Comparison of ENCODE assay signal across 8 mouse cellular contexts in genomic region chr8:105473816-105474606, GRCm38 (mm10). TPM values are rescaled to one million over a fixed set of nuclear protein-coding genes. Genes with fewer than 3 reads are reported as not detected.
DNase-seq lines count a peak whose midpoint lies in the region; ATAC-seq lines count a peak whose summit lies in the region.

No protein-coding gene starts in this region.

- peaks cover 43% of the 10 kb centered on the region for H3K4me1 ChIP-seq in liver, embryonic 12.5 days
- peaks cover 28% of the 10 kb centered on the region for H3K4me1 ChIP-seq in forebrain, embryonic 14.5 days (ENCODE audit: control insufficient read depth, insufficient read depth, low read length)
- H3K4me1 ChIP-seq in hindbrain, embryonic 11.5 days (replicated peaks; ENCODE audit: control insufficient read depth, insufficient read depth, low read length) = peaks cover 39% of the 10 kb centered on the region
- H3K4me1 ChIP-seq in limb, embryonic 15.5 days = peaks cover 56% of the 10 kb centered on the region
- peaks cover 75% of the 10 kb centered on the region for H3K4me1 ChIP-seq in neural tube, embryonic 13.5 days (replicated peaks)

- H3K9ac ChIP-seq in liver, embryonic 12.5 days = no peak overlapping the region
- peak overlapping the region; percentile 17 for H3K9ac ChIP-seq in forebrain, embryonic 14.5 days (ENCODE audit: low read length)
- no peak overlapping the region; the same call in 1 of the 2 replicates for H3K9ac ChIP-seq in hindbrain, embryonic 11.5 days (ENCODE audit: low read depth, low read length)
- no peak overlapping the region for H3K9ac ChIP-seq in limb, embryonic 15.5 days
- H3K9ac ChIP-seq in neural tube, embryonic 13.5 days = no peak overlapping the region; the same call in 1 of the 2 replicates

- H3K36me3 ChIP-seq in liver, embryonic 12.5 days = no peaks in the 10 kb centered on the region
- 0 out of 2 replicates have a peak, but pooled peaks cover 3% of the 10 kb centered on the region for H3K36me3 ChIP-seq in forebrain, embryonic 14.5 days (ENCODE audit: control insufficient read depth, insufficient read depth, low read length)
- no peaks in the 10 kb centered on the region for H3K36me3 ChIP-seq in hindbrain, embryonic 11.5 days (ENCODE audit: control insufficient read depth, insufficient read depth, low read length)
- H3K36me3 ChIP-seq in limb, embryonic 15.5 days = peaks cover 25% of the 10 kb centered on the region
- H3K36me3 ChIP-seq in neural tube, embryonic 13.5 days = peaks cover 12% of the 10 kb centered on the region

- no peak overlapping the region for H3K4me3 ChIP-seq in liver, embryonic 12.5 days
- no peak overlapping the region for H3K4me3 ChIP-seq in forebrain, embryonic 14.5 days (ENCODE audit: low read depth, low read length)
- H3K4me3 ChIP-seq in hindbrain, embryonic 11.5 days (ENCODE audit: low read depth, low read length) = no peak overlapping the region
- H3K4me3 ChIP-seq in limb, embryonic 15.5 days = no peak overlapping the region
- no peak overlapping the region for H3K4me3 ChIP-seq in neural tube, embryonic 13.5 days

- peaks cover 93% of the 10 kb centered on the region for H3K27me3 ChIP-seq in liver, embryonic 12.5 days (replicated peaks)
- H3K27me3 ChIP-seq in forebrain, embryonic 14.5 days (replicated peaks; ENCODE audit: control insufficient read depth, insufficient read depth, low read length) = 0 out of 2 replicates have a peak, but pooled peaks cover 4% of the 10 kb centered on the region
- H3K27me3 ChIP-seq in hindbrain, embryonic 11.5 days (ENCODE audit: control insufficient read depth, insufficient read depth, low read length) = peaks cover 8% of the 10 kb centered on the region
- H3K27me3 ChIP-seq in limb, embryonic 15.5 days = peaks cover 25% of the 10 kb centered on the region
- H3K27me3 ChIP-seq in neural tube, embryonic 13.5 days = peaks cover 15% of the 10 kb centered on the region; the same call in 1 of the 2 replicates

- ATAC-seq in liver, embryonic 12.5 days = no peak
- no peak; the same call in 1 of the 2 replicates for ATAC-seq in forebrain, embryonic 14.5 days
- no peak for ATAC-seq in hindbrain, embryonic 11.5 days (ENCODE audit: low FRiP score)
- no peak; the same call in 1 of the 2 replicates for ATAC-seq in limb, embryonic 15.5 days (ENCODE audit: insufficient number of reproducible peaks, low FRiP score, low TSS enrichment, low read depth)
- no peak for ATAC-seq in neural tube, embryonic 13.5 days (ENCODE audit: low read depth)

- H3K4me2 ChIP-seq in liver, embryonic 12.5 days = no peak overlapping the region
- peak overlapping the region; percentile 16; the same call in 1 of the 2 replicates for H3K4me2 ChIP-seq in forebrain, embryonic 14.5 days (ENCODE audit: low read length)
- H3K4me2 ChIP-seq in hindbrain, embryonic 11.5 days (replicated peaks; ENCODE audit: low read depth, low read length) = no peak overlapping the region
- H3K4me2 ChIP-seq in limb, embryonic 15.5 days = no peak overlapping the region
- H3K4me2 ChIP-seq in neural tube, embryonic 13.5 days = peak overlapping the region; percentile 9; the same call in 1 of the 2 replicates

- H3K27ac ChIP-seq in liver, embryonic 12.5 days = no peak overlapping the region
- no peak overlapping the region for H3K27ac ChIP-seq in forebrain, embryonic 14.5 days (ENCODE audit: low read depth, low read length)
- peak overlapping the region; percentile 56 for H3K27ac ChIP-seq in hindbrain, embryonic 11.5 days (ENCODE audit: low read depth, low read length)
- H3K27ac ChIP-seq in limb, embryonic 15.5 days = peak overlapping the region; percentile 63; the same call in 1 of the 2 replicates
- H3K27ac ChIP-seq in neural tube, embryonic 13.5 days (replicated peaks) = peak overlapping the region; percentile 38; the same call in 1 of the 2 replicates

- DNase-seq in liver = peak; percentile 50
- peak; percentile 82 for DNase-seq in forebrain, embryonic 14.5 days (ENCODE audit: low spot score)
- DNase-seq in hindbrain, embryonic 11.5 days (ENCODE audit: low spot score) = peak; percentile 72
- DNase-seq in ovary, adult 18-20 months (ENCODE audit: low spot score) = no peak
- DNase-seq in cerebellum, adult 11 months = no peak

- no peaks in the 10 kb centered on the region for H3K9me3 ChIP-seq in liver, embryonic 12.5 days (replicated peaks)
- H3K9me3 ChIP-seq in forebrain, embryonic 14.5 days (replicated peaks; ENCODE audit: control insufficient read depth, low read length) = no peaks in the 10 kb centered on the region
- no peaks in the 10 kb centered on the region for H3K9me3 ChIP-seq in hindbrain, embryonic 11.5 days (ENCODE audit: control insufficient read depth, low read length)
- no peaks in the 10 kb centered on the region for H3K9me3 ChIP-seq in limb, embryonic 15.5 days
- H3K9me3 ChIP-seq in neural tube, embryonic 13.5 days = no peaks in the 10 kb centered on the region

- WGBS in liver, embryonic 12.5 days (ENCODE audit: insufficient replicate concordance) = 31% methylated on average over 17 of the region's 17 CpGs
- 27% methylated on average over 17 of the region's 17 CpGs for WGBS in forebrain, embryonic 14.5 days
- 22% methylated on average over 17 of the region's 17 CpGs for WGBS in hindbrain, embryonic 11.5 days
- 31% methylated on average over 17 of the region's 17 CpGs for WGBS in limb, embryonic 15.5 days
- WGBS in neural tube, embryonic 13.5 days = 23% methylated on average over 17 of the region's 17 CpGs

RNA-seq across cellular contexts. Expression of gene Tppp3, which starts 2.7 kb away (rescaled TPM):
- 1.2 and 1.4 TPM in 2 replicates for polyA plus RNA-seq in liver, embryonic 12.5 days (2016; fragmentation: Nextera tagmentation; extraction: Ambion mirVana)
- 49.2 and 57.0 TPM in 2 replicates for polyA plus RNA-seq in forebrain, embryonic 14.5 days (2014; fragmentation: Nextera tagmentation; extraction: Ambion mirVana)
- 206 and 218 TPM in 2 replicates for polyA plus RNA-seq in hindbrain, embryonic 11.5 days (2014; fragmentation: Nextera tagmentation; extraction: Ambion mirVana)
- 160 and 305 TPM in 2 replicates for polyA plus RNA-seq in limb, embryonic 15.5 days (2015; fragmentation: Nextera tagmentation; extraction: Ambion mirVana)
- polyA plus RNA-seq in neural tube, embryonic 13.5 days (2015; fragmentation: Nextera tagmentation; extraction: Ambion mirVana) = 239 and 296 TPM in 2 replicates

RNA-seq across cellular contexts. Expression of gene Zdhhc1, which starts 22.7 kb away (rescaled TPM):
- 4.0 and 4.6 TPM in 2 replicates for polyA plus RNA-seq in liver, embryonic 12.5 days (2016; fragmentation: Nextera tagmentation; extraction: Ambion mirVana)
- 15.5 and 22.0 TPM in 2 replicates for polyA plus RNA-seq in forebrain, embryonic 14.5 days (2014; fragmentation: Nextera tagmentation; extraction: Ambion mirVana)
- 19.0 and 19.7 TPM in 2 replicates for polyA plus RNA-seq in hindbrain, embryonic 11.5 days (2014; fragmentation: Nextera tagmentation; extraction: Ambion mirVana)
- polyA plus RNA-seq in limb, embryonic 15.5 days (2015; fragmentation: Nextera tagmentation; extraction: Ambion mirVana) = 40.0 and 42.2 TPM in 2 replicates
- 27.8 and 31.9 TPM in 2 replicates for polyA plus RNA-seq in neural tube, embryonic 13.5 days (2015; fragmentation: Nextera tagmentation; extraction: Ambion mirVana)

RNA-seq across cellular contexts. Expression of gene Hsd11b2, which starts 44.5 kb away (rescaled TPM):
- polyA plus RNA-seq in liver, embryonic 12.5 days (2016; fragmentation: Nextera tagmentation; extraction: Ambion mirVana) = 6.0 and 6.7 TPM in 2 replicates
- polyA plus RNA-seq in forebrain, embryonic 14.5 days (2014; fragmentation: Nextera tagmentation; extraction: Ambion mirVana) = 1.1 and 1.8 TPM in 2 replicates
- 19.6 and 21.1 TPM in 2 replicates for polyA plus RNA-seq in hindbrain, embryonic 11.5 days (2014; fragmentation: Nextera tagmentation; extraction: Ambion mirVana)
- 1.2 and 1.9 TPM in 2 replicates for polyA plus RNA-seq in limb, embryonic 15.5 days (2015; fragmentation: Nextera tagmentation; extraction: Ambion mirVana)
- 5.4 and 5.5 TPM in 2 replicates for polyA plus RNA-seq in neural tube, embryonic 13.5 days (2015; fragmentation: Nextera tagmentation; extraction: Ambion mirVana)

Comparison
In these comparisons a context has a peak if more than half of its experiments do, and no peak if none do; other contexts are left out.
1. DNase-seq: peak in liver (single experiment), forebrain, embryonic 14.5 days (single experiment) and hindbrain, embryonic 11.5 days (single experiment); none in ovary, adult 18-20 months (single experiment) and cerebellum, adult 11 months (single experiment).
2. H3K27ac ChIP-seq: peak in hindbrain, embryonic 11.5 days (single experiment), limb, embryonic 15.5 days (single experiment) and neural tube, embryonic 13.5 days (single experiment); none in liver, embryonic 12.5 days (single experiment) and forebrain, embryonic 14.5 days (single experiment).
3. H3K4me2 ChIP-seq: peak in forebrain, embryonic 14.5 days (single experiment) and neural tube, embryonic 13.5 days (single experiment); none in liver, embryonic 12.5 days (single experiment), hindbrain, embryonic 11.5 days (single experiment) and limb, embryonic 15.5 days (single experiment).
4. RNA of gene Tppp3, which starts 2.7 kb away (polyA plus RNA-seq): 239 to 296 TPM in neural tube, embryonic 13.5 days, 206 to 218 TPM in hindbrain, embryonic 11.5 days, 160 to 305 TPM in limb, embryonic 15.5 days and 49.2 to 57.0 TPM in forebrain, embryonic 14.5 days; 1.2 to 1.4 TPM in liver, embryonic 12.5 days; every median in the first group is over 10 times any median in the second.